Mouse (Mus musculus): ENCODE results near the gene Tmem231.
A peak's percentile ranks its signal among the peaks of the same experiment; 100 is the strongest.
"Not testable (repeated sequence)": the region's sequence is repeated elsewhere in the genome, so short reads cannot be mapped to it uniquely, and the experiment has no call there.

The Tmem231 gene

GRCm38 (mm10) chr8:111947954-111948353 is 14.3 kb upstream of the Tmem231 start:
- no peak for DNase-seq (ENCODE audit: low spot score)

GRCm38 (mm10) chr8:111947144-111947543 is 13.5 kb upstream of the Tmem231 start:
- DNase-seq (ENCODE audit: low spot score) = no peak

- no peak for DNase-seq (ENCODE audit: low spot score)
Measured at GRCm38 (mm10) chr8:111943544-111943943, 9.9 kb upstream of the Tmem231 start.

GRCm38 (mm10) chr8:111941101-111941454 is 7.4 kb upstream of the Tmem231 start:
- peak; percentile 8 for DNase-seq (ENCODE audit: low spot score)

GRCm38 (mm10) chr8:111940171-111941100 is 6.8 kb upstream of the Tmem231 start, which contains the start of gene Gabarapl2:
Gene Gabarapl2, plus strand, starts transcription at chr8:111940703.
- peak; percentile 94 for DNase-seq (ENCODE audit: low spot score)

GRCm38 (mm10) chr8:111939516-111940142 is 5.9 kb upstream of the Tmem231 start:
- DNase-seq (ENCODE audit: low spot score) = peak; percentile 11

GRCm38 (mm10) chr8:111938076-111938985 is 4.7 kb upstream of the Tmem231 start:
- not testable (repeated sequence) for DNase-seq (ENCODE audit: low spot score)

- no peak for DNase-seq (ENCODE audit: low spot score)
Measured at GRCm38 (mm10) chr8:111937184-111937583, 3.5 kb upstream of the Tmem231 start.

- no peak for DNase-seq (ENCODE audit: low spot score)
Measured at GRCm38 (mm10) chr8:111934201-111934600, 520 bp upstream of the Tmem231 start.

GRCm38 (mm10) chr8:111932580-111933336 is 923 bp downstream of the Tmem231 start:
- DNase-seq (ENCODE audit: low spot score) = peak; percentile 67

- DNase-seq (ENCODE audit: low spot score) = no peak
Measured at GRCm38 (mm10) chr8:111931721-111932120, 2.0 kb downstream of the Tmem231 start.

- DNase-seq (ENCODE audit: low spot score) = no peak
Measured at GRCm38 (mm10) chr8:111929648-111930344, 3.9 kb downstream of the Tmem231 start.

- DNase-seq (ENCODE audit: low spot score) = no peak
Measured at GRCm38 (mm10) chr8:111924976-111925375, 8.7 kb downstream of the Tmem231 start.

GRCm38 (mm10) chr8:111923383-111923804 is 10.3 kb downstream of the Tmem231 start:
- no peak for DNase-seq (ENCODE audit: low spot score)

- DNase-seq (ENCODE audit: low spot score) = no peak
Measured at GRCm38 (mm10) chr8:111920971-111921370, 12.7 kb downstream of the Tmem231 start.

GRCm38 (mm10) chr8:111919663-111920062 is 14.0 kb downstream of the Tmem231 start:
- no peak for DNase-seq (ENCODE audit: low spot score)

GRCm38 (mm10) chr8:111912860-111913432 is 20.7 kb downstream of the Tmem231 start:
- no peak for DNase-seq (ENCODE audit: low spot score)

GRCm38 (mm10) chr8:111911572-111911971 is 22.1 kb downstream of the Tmem231 start:
- DNase-seq (ENCODE audit: low spot score) = no peak

GRCm38 (mm10) chr8:111909621-111910450 is 23.8 kb downstream of the Tmem231 start, which contains the start of gene Chst5:
Gene Chst5, minus strand, starts transcription at chr8:111910447.
- DNase-seq (ENCODE audit: low spot score) = no peak

All from ovary, adult 18-20 months (tissue).